Mouse (Mus musculus) forebrain, embryonic 14.5 days (tissue): Measurements from ENCODE around the gene Iqschfp. TPM values are rescaled to one million over a fixed set of nuclear protein-coding genes. Genes with fewer than 3 reads are reported as not detected.
A peak's percentile ranks its signal among the peaks of the same experiment; 100 is the strongest.

Source experiments
- ATAC-seq: fragments of 200-750 bp; cut with Nextera tagmentation; 2 replicates; pipeline ENCODE4 v1.8.0; 2017; ENCODE audit warnings: mild to moderate bottlenecking, moderate library complexity
- DNase-seq: peaks from one replicate; pipeline ENCODE4 v3.0.0-alpha.2; 2015; ENCODE audit warnings: low spot score
- H3K27ac ChIP-seq: fragments of 300-500 bp; sonication (generic); 2 replicates; pipeline ENCODE4 v1.5.1; 2014; ENCODE audit warnings: low read depth, mild to moderate bottlenecking, control low read depth, low read length, moderate library complexity
- H3K27me3 ChIP-seq: fragments of 300-500 bp; sonication (generic); replicated peaks from 2 replicates; pipeline ENCODE4 v1.6.1; 2014; ENCODE audit warnings: low read length, control low read depth, mixed read lengths; ENCODE audit not compliant: control insufficient read depth, insufficient read depth
- H3K36me3 ChIP-seq: fragments of 300-500 bp; sonication (generic); 2 replicates; pipeline ENCODE4 v1.6.1; 2014; ENCODE audit warnings: low read length, control low read depth; ENCODE audit not compliant: control insufficient read depth, insufficient read depth
- H3K4me1 ChIP-seq: fragments of 300-500 bp; sonication (generic); 2 replicates; pipeline ENCODE4 v1.6.1; 2014; ENCODE audit warnings: antibody characterized with exemption, low read length, control low read depth; ENCODE audit not compliant: control insufficient read depth, insufficient read depth
- H3K4me2 ChIP-seq: fragments of 300-500 bp; sonication (generic); 2 replicates; pipeline ENCODE4 v1.6.1; 2014; ENCODE audit warnings: mild to moderate bottlenecking, control low read depth, low read length
- H3K4me3 ChIP-seq: fragments of 300-500 bp; sonication (generic); 2 replicates; pipeline ENCODE4 v1.5.1; 2014; ENCODE audit warnings: low read depth, low read length, control low read depth
- H3K9ac ChIP-seq: fragments of 300-500 bp; sonication (generic); 2 replicates; pipeline ENCODE4 v1.6.1; 2014; ENCODE audit warnings: mild to moderate bottlenecking, low read length, control low read depth, moderate library complexity
- H3K9me3 ChIP-seq: fragments of 300-500 bp; sonication (generic); replicated peaks from 2 replicates; pipeline ENCODE4 v1.6.1; 2016; ENCODE audit warnings: low read length, control low read depth, mixed read lengths; ENCODE audit not compliant: control insufficient read depth
- WGBS: fragments of 180-500 bp; shearing (Covaris S2); extraction: QIAGEN DNeasy Blood & Tissue Kit; methylation state at CpG from one replicate; pipeline ENCODE4 v1.1.7; 2014; 5-methylcytosine and 5-hydroxymethylcytosine counted together
- polyA plus RNA-seq: library from polyadenylated mRNA; unstranded; fragments of >200 nt; fragmentation: Nextera tagmentation; extraction: Ambion mirVana; gene quantifications from 2 replicates; pipeline ENCODE4 v1.2.1, GENCODE M21; 2014

The Iqschfp gene
- polyA plus RNA-seq, 1 experiment from 2014 or later: 2.8 TPM

DNA sequence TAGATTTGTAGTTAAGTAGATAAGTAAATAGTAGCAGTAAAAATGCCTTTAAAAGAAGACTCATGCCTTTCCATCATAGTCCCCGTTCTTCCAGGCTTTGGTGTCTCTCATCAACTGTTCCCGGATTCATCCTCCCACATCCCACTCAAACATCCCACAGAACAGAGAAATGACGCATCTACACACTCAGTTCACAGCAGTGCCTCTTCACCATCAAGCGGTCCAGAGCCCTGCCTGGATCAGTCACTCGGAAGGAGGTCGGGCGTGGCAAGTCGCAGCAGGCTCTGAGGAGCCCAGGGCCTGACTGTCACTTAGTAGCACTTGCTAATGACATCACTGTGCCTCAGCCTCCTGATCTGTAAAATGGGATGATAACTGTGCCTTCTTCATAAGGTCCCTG is 714.7 kb downstream of the Iqschfp start:
- no peaks in the 10 kb centered on the region for H3K27me3 ChIP-seq
- no peak overlapping the region for H3K9ac ChIP-seq
- H3K9me3 ChIP-seq: no peaks in the 10 kb centered on the region
- H3K4me1 ChIP-seq: peaks cover 6% of the 10 kb centered on the region; the same call in 1 of the 2 replicates
- no peak overlapping the region for H3K27ac ChIP-seq
- DNase-seq (no peak), ATAC-seq (no peak)
- 98% methylated on average over 8 of the region's 8 CpGs for WGBS
- H3K4me3 ChIP-seq: no peak overlapping the region
- H3K4me2 ChIP-seq: no peak overlapping the region
- 0 out of 2 replicates have a peak, but pooled peaks cover 3% of the 10 kb centered on the region for H3K36me3 ChIP-seq

- Histone ChIP-seq H3K9ac (no peak overlapping the region), H3K27me3 (no peaks in the 10 kb centered on the region), H3K27ac (no peak overlapping the region), H3K4me1 (peaks cover 4% of the 10 kb centered on the region; the same call in 1 of the 2 replicates), H3K9me3 (no peaks in the 10 kb centered on the region), H3K4me3 (no peak overlapping the region), H3K4me2 (no peak overlapping the region), H3K36me3 (0 out of 2 replicates have a peak, but pooled peaks cover 3% of the 10 kb centered on the region)
- no peak for ATAC-seq
- WGBS: 87% methylated on average over 8 of the region's 8 CpGs
- no peak for DNase-seq
Observed at GRCm38 (mm10) chr3:68607336-68607735, 715.3 kb downstream of the Iqschfp start.

DNA sequence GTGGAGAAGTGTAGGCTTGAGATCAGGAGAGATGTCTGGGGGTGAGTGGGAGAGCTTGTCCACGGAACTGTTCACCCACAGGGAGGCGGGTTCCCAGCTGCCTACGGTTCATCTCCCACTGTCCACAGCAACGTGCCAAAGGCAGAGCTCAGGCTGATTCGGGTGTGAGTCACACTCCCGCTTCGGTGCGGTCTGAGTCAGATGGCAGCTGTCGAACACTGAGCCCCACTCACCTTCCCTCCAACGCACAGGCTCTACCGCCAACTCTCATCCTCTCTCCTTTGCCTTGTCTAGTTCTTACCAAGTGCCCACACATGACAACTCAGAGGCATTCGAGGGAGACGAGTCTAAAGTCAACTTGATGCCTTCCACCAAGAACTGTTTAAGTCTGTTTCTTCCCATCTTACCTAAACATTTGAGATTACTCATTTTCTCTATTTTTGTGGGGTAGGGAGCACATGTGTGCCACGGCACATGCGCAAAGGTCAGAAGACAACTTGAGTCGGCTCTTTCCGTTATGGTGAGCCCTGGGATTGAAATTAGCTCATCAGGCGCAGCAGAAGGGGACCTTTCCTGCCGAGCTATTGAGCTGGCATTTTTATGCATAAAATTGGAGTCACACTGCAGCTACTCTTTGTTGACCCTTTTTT is 716.9 kb downstream of the Iqschfp start:
- 85% methylated on average over 19 of the region's 19 CpGs for WGBS
- Histone ChIP-seq H3K4me2 (no peak overlapping the region), H3K27ac (no peak overlapping the region), H3K27me3 (no peaks in the 10 kb centered on the region), H3K36me3 (0 out of 2 replicates have a peak, but pooled peaks cover 3% of the 10 kb centered on the region), H3K9me3 (no peaks in the 10 kb centered on the region), H3K9ac (no peak overlapping the region), H3K4me3 (no peak overlapping the region), H3K4me1 (peaks cover 4% of the 10 kb centered on the region; the same call in 1 of the 2 replicates)
- DNase-seq (no peak), ATAC-seq (no peak)

GRCm38 (mm10) chr3:68610011-68610410 is 718.0 kb downstream of the Iqschfp start:
- no peak for ATAC-seq
- Histone ChIP-seq H3K4me3 (no peak overlapping the region), H3K27me3 (no peaks in the 10 kb centered on the region), H3K36me3 (0 out of 2 replicates have a peak, but pooled peaks cover 3% of the 10 kb centered on the region), H3K4me2 (no peak overlapping the region), H3K9ac (no peak overlapping the region), H3K9me3 (no peaks in the 10 kb centered on the region), H3K4me1 (peaks cover under 1% of the 10 kb centered on the region; the same call in 1 of the 2 replicates), H3K27ac (no peak overlapping the region)
- WGBS: 86% methylated on average over 6 of the region's 6 CpGs
- DNase-seq: no peak

GRCm38 (mm10) chr3:68610598-68611261 is 718.7 kb downstream of the Iqschfp start:
- Histone ChIP-seq H3K4me2 (no peak overlapping the region), H3K36me3 (0 out of 2 replicates have a peak, but pooled peaks cover 3% of the 10 kb centered on the region), H3K9ac (no peak overlapping the region), H3K27me3 (no peaks in the 10 kb centered on the region), H3K4me3 (no peak overlapping the region), H3K9me3 (no peaks in the 10 kb centered on the region), H3K27ac (no peak overlapping the region), H3K4me1 (no peaks in the 10 kb centered on the region)
- 89% methylated on average over 11 of the region's 11 CpGs for WGBS
- no peak for ATAC-seq
- DNase-seq: no peak

- Histone ChIP-seq H3K4me1 (no peaks in the 10 kb centered on the region), H3K9ac (no peak overlapping the region), H3K36me3 (peaks cover 8% of the 10 kb centered on the region; the same call in 1 of the 2 replicates), H3K4me2 (no peak overlapping the region), H3K4me3 (no peak overlapping the region), H3K9me3 (no peaks in the 10 kb centered on the region), H3K27ac (no peak overlapping the region), H3K27me3 (no peaks in the 10 kb centered on the region)
- ATAC-seq (peak; percentile 50; the same call in 1 of the 2 replicates), DNase-seq (peak; percentile 79)
- WGBS: 66% methylated on average over 10 of the region's 10 CpGs
Observed at GRCm38 (mm10) chr3:68615042-68615810, 723.2 kb downstream of the Iqschfp start.

GRCm38 (mm10) chr3:68616363-68616762 is 724.3 kb downstream of the Iqschfp start:
- Histone ChIP-seq H3K9me3 (no peaks in the 10 kb centered on the region), H3K9ac (no peak overlapping the region), H3K4me3 (no peak overlapping the region), H3K4me2 (no peak overlapping the region), H3K27me3 (no peaks in the 10 kb centered on the region), H3K27ac (no peak overlapping the region), H3K4me1 (no peaks in the 10 kb centered on the region), H3K36me3 (peaks cover 18% of the 10 kb centered on the region)
- WGBS: 93% methylated on average over 12 of the region's 12 CpGs
- DNase-seq: no peak
- ATAC-seq: no peak

GRCm38 (mm10) chr3:68617708-68618107 is 725.7 kb downstream of the Iqschfp start:
- WGBS: 95% methylated on average over 10 of the region's 10 CpGs
- Histone ChIP-seq H3K9ac (no peak overlapping the region), H3K4me2 (no peak overlapping the region), H3K9me3 (no peaks in the 10 kb centered on the region), H3K27me3 (no peaks in the 10 kb centered on the region), H3K27ac (no peak overlapping the region), H3K4me3 (no peak overlapping the region), H3K4me1 (no peaks in the 10 kb centered on the region), H3K36me3 (peaks cover 27% of the 10 kb centered on the region)
- DNase-seq: no peak
- no peak for ATAC-seq
